In genomic region chr12:33146622-33147433, GRCm38 (mm10) we compare ENCODE assay signal across 9 mouse cellular contexts. TPM values are rescaled to one million over a fixed set of nuclear protein-coding genes. Genes with fewer than 3 reads are reported as not detected.
DNase-seq lines count a peak whose midpoint lies in the region; ATAC-seq and TF ChIP-seq lines count a peak whose summit lies in the region.
"Had no signal": no experiment of that assay in that cellular context is flagged by ENCODE, and none has a peak within 500 bp of the region (broad histone marks: within the 10 kb centered on the region; RNA-seq: fewer than 3 reads in every experiment).

No protein-coding gene starts in this region.

- peak overlapping the region; percentile 90 for H3K4me2 ChIP-seq in hindbrain, embryonic 11.5 days (replicated peaks; ENCODE audit: low read depth, low read length)
- H3K4me2 ChIP-seq in stomach, postnatal 0 days (replicated peaks; ENCODE audit: low read depth): peak overlapping the region; percentile 64

- WGBS in hindbrain, embryonic 11.5 days: 6% methylated on average over 29 of the region's 29 CpGs
- 4% methylated on average over 29 of the region's 29 CpGs for WGBS in stomach, postnatal 0 days

- TF ChIP-seq POLR2A in cortical plate, adult 2 months (IDR thresholded peaks at IDR 0.05; ENCODE audit: extremely low read depth, insufficient read depth, low read length): no peak

- peak overlapping the region; percentile 69 for H3K9ac ChIP-seq in hindbrain, embryonic 11.5 days (ENCODE audit: low read depth, low read length)
- peak overlapping the region; percentile 63 for H3K9ac ChIP-seq in stomach, postnatal 0 days (ENCODE audit: low read length)

- peak; percentile 82 for ATAC-seq in hindbrain, embryonic 11.5 days (ENCODE audit: low FRiP score)
- ATAC-seq in megakaryocyte, adult 5-6 weeks (ENCODE audit: poor library complexity, severe bottlenecking): peak; percentile 12
- peak; percentile 60 for ATAC-seq in stomach, postnatal 0 days (ENCODE audit: low FRiP score, low TSS enrichment)

- H3K4me3 ChIP-seq in cortical plate, adult 2 months (ENCODE audit: insufficient read depth, low read length): peak overlapping the region; percentile 80
- H3K4me3 ChIP-seq in hindbrain, embryonic 11.5 days (ENCODE audit: low read depth, low read length): peak overlapping the region; percentile 56
- peak overlapping the region; percentile 70 for H3K4me3 ChIP-seq in stomach, postnatal 0 days (ENCODE audit: low read depth, low read length)

- H3K9me3 ChIP-seq in hindbrain, embryonic 11.5 days (ENCODE audit: control insufficient read depth, low read length): no peaks in the 10 kb centered on the region
- no peaks in the 10 kb centered on the region for H3K9me3 ChIP-seq in stomach, postnatal 0 days (ENCODE audit: control insufficient read depth, low read length)

- TF ChIP-seq CTCF in cortical plate, adult 2 months (IDR thresholded peaks at IDR 0.05; ENCODE audit: extremely low read depth, insufficient read depth, low read length): no peak
- no peak for TF ChIP-seq CTCF in stomach, postnatal 0 days (IDR thresholded peaks at IDR 0.05; ENCODE audit: low read depth)

- H3K36me3 ChIP-seq in hindbrain, embryonic 11.5 days (ENCODE audit: control insufficient read depth, insufficient read depth, low read length): no peaks in the 10 kb centered on the region
- no peaks in the 10 kb centered on the region for H3K36me3 ChIP-seq in stomach, postnatal 0 days (ENCODE audit: control insufficient read depth, insufficient read depth, low read length)

- no peak for TF ChIP-seq EP300 in stomach, postnatal 0 days (optimal IDR thresholded peaks at IDR 0.05)

- H3K27ac ChIP-seq in cortical plate, adult 2 months (ENCODE audit: insufficient read depth, low read length): no peak overlapping the region
- no peak overlapping the region for H3K27ac ChIP-seq in hindbrain, embryonic 11.5 days (ENCODE audit: low read depth, low read length)
- no peak overlapping the region for H3K27ac ChIP-seq in stomach, postnatal 0 days (replicated peaks)

- peaks cover 6% of the 10 kb centered on the region for H3K4me1 ChIP-seq in cortical plate, adult 2 months (ENCODE audit: control insufficient read depth, insufficient read depth, low read length)
- H3K4me1 ChIP-seq in hindbrain, embryonic 11.5 days (replicated peaks; ENCODE audit: control insufficient read depth, insufficient read depth, low read length): 0 out of 2 replicates have a peak, but pooled peaks cover 2% of the 10 kb centered on the region
- H3K4me1 ChIP-seq in stomach, postnatal 0 days (replicated peaks; ENCODE audit: control insufficient read depth, insufficient read depth): no peaks in the 10 kb centered on the region

- H3K27me3 ChIP-seq in hindbrain, embryonic 11.5 days (ENCODE audit: control insufficient read depth, insufficient read depth, low read length): peaks cover 2% of the 10 kb centered on the region; the same call in 1 of the 2 replicates
- no peaks in the 10 kb centered on the region for H3K27me3 ChIP-seq in stomach, postnatal 0 days (ENCODE audit: control insufficient read depth, insufficient read depth, low read length)

- peak; percentile 16 to 23 for DNase-seq in frontal cortex, postnatal 25 days (ENCODE audit: low spot score in 2 of 2)
- no peak for DNase-seq in frontal cortex, postnatal 14 days (ENCODE audit: low spot score in 2 of 2)
- peak; percentile 47 for DNase-seq in 3T3-L1 (ENCODE audit: low read depth, low spot score)
- DNase-seq in hindbrain, embryonic 11.5 days (ENCODE audit: low spot score): no peak
- peak; percentile 27 for DNase-seq in stomach, postnatal 0 days (ENCODE audit: low spot score)
- no peak for DNase-seq in urinary bladder, postnatal 4 days (ENCODE audit: low spot score in 2 of 2)

RNA-seq across cellular contexts. Expression of gene Atxn7l1, which starts 0.7 kb away (rescaled TPM):
- polyA plus RNA-seq in cortical plate, adult 2 months (2012; rRNA removed): 39.0 and 41.0 TPM in 2 replicates
- polyA plus RNA-seq in hindbrain, embryonic 11.5 days (2014; fragmentation: Nextera tagmentation; extraction: Ambion mirVana): 19.5 and 21.1 TPM in 2 replicates
- 109 and 115 TPM in 2 replicates for total RNA-seq in megakaryocyte, adult 5-6 weeks (2015)
- total RNA-seq in megakaryocyte, adult 5-6 weeks (2017): 50.0 and 60.4 TPM in 2 replicates
- 4.7 and 5.5 TPM in 2 replicates for polyA plus RNA-seq in stomach, postnatal 0 days (2015; fragmentation: Nextera tagmentation; extraction: Ambion mirVana)

RNA-seq across cellular contexts. Expression of gene Cdhr3, which starts 54.2 kb away (rescaled TPM):
- polyA plus RNA-seq in cortical plate, adult 2 months (2012; rRNA removed): 3.9 and 4.7 TPM in 2 replicates
- 0.15 and 0.32 TPM in 2 replicates for polyA plus RNA-seq in hindbrain, embryonic 11.5 days (2014; fragmentation: Nextera tagmentation; extraction: Ambion mirVana)
- not detected in 2 replicates for total RNA-seq in megakaryocyte, adult 5-6 weeks (2015)
- total RNA-seq in megakaryocyte, adult 5-6 weeks (2017): not detected in 2 replicates
- polyA plus RNA-seq in stomach, postnatal 0 days (2015; fragmentation: Nextera tagmentation; extraction: Ambion mirVana): 0.05 and 0.07 TPM in 2 replicates
- total RNA-seq: neutrophil, adult 5-6 weeks had no signal

Comparison
In these comparisons a context has a peak if more than half of its experiments do, and no peak if none do; other contexts are left out.
1. DNase-seq: peak in frontal cortex, postnatal 25 days (2 of 2), 3T3-L1 (single experiment) and stomach, postnatal 0 days (single experiment); none in frontal cortex, postnatal 14 days (0 of 2), hindbrain, embryonic 11.5 days (single experiment) and urinary bladder, postnatal 4 days (0 of 2).
2. ATAC-seq: peak in every context shown above with its lines; median percentile 82 in hindbrain, embryonic 11.5 days; 60 in stomach, postnatal 0 days; 12 in megakaryocyte, adult 5-6 weeks.
3. Peak in every context shown above with its lines, with median percentiles within 50 percentile points of each other: H3K4me3 ChIP-seq.